Mouse (Mus musculus): ENCODE results near the gene Abca6. TPM values are rescaled to one million over a fixed set of nuclear protein-coding genes. Genes with fewer than 3 reads are reported as not detected.

Gene Abca6
- 0.04 TPM in 1 of 2 replicates, not detected in the other for polyA plus RNA-seq (2012; rRNA removed)

- WGBS, result 26% methylated on average over 8 of the region's 8 CpGs
- no peaks in the 10 kb centered on the region for H3K4me1 ChIP-seq (ENCODE audit: control insufficient read depth, insufficient read depth, insufficient read length, low read length)
- no peak for TF ChIP-seq POLR2A (IDR thresholded peaks at IDR 0.05; ENCODE audit: low read depth, low read length)
- TF ChIP-seq CTCF (IDR thresholded peaks at IDR 0.05; ENCODE audit: extremely low read depth, insufficient read length, insufficient replicate concordance, low read depth, low read length), result no peak
- no peaks in the 10 kb centered on the region for H3K27me3 ChIP-seq (ENCODE audit: control insufficient read depth, insufficient read depth, low read length)
- H3K4me3 ChIP-seq (ENCODE audit: low read depth, low read length), result no peak within 1 kb of the TSS
- no peaks in the 10 kb centered on the region for H3K36me3 ChIP-seq (ENCODE audit: control insufficient read depth, insufficient read depth, low read length)
- no peak within 1 kb of the TSS for H3K27ac ChIP-seq (ENCODE audit: insufficient read depth, low read depth, low read length)
Observed at GRCm38 (mm10) chr11:110251534-110251933, at the start of gene Abca6. TSS of gene Abca6 (minus strand) at chr11:110251776.

GRCm38 (mm10) chr11:110297917-110298533, 46.4 kb upstream of the Abca6 start:
- no peaks in the 10 kb centered on the region for H3K4me1 ChIP-seq (ENCODE audit: control insufficient read depth, insufficient read depth, insufficient read length, low read length)
- TF ChIP-seq POLR2A (IDR thresholded peaks at IDR 0.05; ENCODE audit: low read depth, low read length) (no peak), CTCF (IDR thresholded peaks at IDR 0.05; ENCODE audit: extremely low read depth, insufficient read length, insufficient replicate concordance, low read depth, low read length) (no peak)
- H3K27me3 ChIP-seq (ENCODE audit: control insufficient read depth, insufficient read depth, low read length), result no peaks in the 10 kb centered on the region
- H3K36me3 ChIP-seq (ENCODE audit: control insufficient read depth, insufficient read depth, low read length), result no peaks in the 10 kb centered on the region
- WGBS, result 72% methylated on average over 13 of the region's 13 CpGs
- H3K27ac ChIP-seq (ENCODE audit: insufficient read depth, low read depth, low read length), result no peak overlapping the region
- H3K4me3 ChIP-seq (ENCODE audit: low read depth, low read length), result no peak overlapping the region

DNA sequence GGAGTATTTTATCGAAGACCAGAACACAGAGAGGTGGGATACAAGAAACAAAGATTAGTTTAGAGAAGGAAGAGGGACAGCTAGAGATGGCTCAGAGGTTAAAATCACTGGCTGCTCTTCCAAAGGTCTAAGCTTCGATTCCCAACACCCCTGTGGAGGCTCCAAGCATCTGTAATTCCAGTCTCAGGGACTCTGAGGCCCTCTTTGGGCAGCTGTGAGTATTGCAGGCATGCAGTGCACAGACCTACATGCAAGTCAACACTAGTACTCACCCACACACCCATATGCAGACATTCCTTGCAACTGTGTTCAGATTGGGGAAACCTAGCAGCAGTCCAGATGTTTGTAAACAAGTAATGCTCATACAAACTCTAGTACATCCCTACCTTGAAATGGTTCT, 39.0 kb upstream of the Abca6 start:
- Histone ChIP-seq H3K36me3 (ENCODE audit: control insufficient read depth, insufficient read depth, low read length) (no peaks in the 10 kb centered on the region), H3K4me3 (ENCODE audit: low read depth, low read length) (no peak overlapping the region), H3K27ac (ENCODE audit: insufficient read depth, low read depth, low read length) (no peak overlapping the region), H3K27me3 (ENCODE audit: control insufficient read depth, insufficient read depth, low read length) (no peaks in the 10 kb centered on the region), H3K4me1 (ENCODE audit: control insufficient read depth, insufficient read depth, insufficient read length, low read length) (no peaks in the 10 kb centered on the region)
- no peak for TF ChIP-seq POLR2A (IDR thresholded peaks at IDR 0.05; ENCODE audit: low read depth, low read length)
- TF ChIP-seq CTCF (IDR thresholded peaks at IDR 0.05; ENCODE audit: extremely low read depth, insufficient read length, insufficient replicate concordance, low read depth, low read length), result no peak
- 70% methylated on average over 2 of the region's 2 CpGs for WGBS

DNA sequence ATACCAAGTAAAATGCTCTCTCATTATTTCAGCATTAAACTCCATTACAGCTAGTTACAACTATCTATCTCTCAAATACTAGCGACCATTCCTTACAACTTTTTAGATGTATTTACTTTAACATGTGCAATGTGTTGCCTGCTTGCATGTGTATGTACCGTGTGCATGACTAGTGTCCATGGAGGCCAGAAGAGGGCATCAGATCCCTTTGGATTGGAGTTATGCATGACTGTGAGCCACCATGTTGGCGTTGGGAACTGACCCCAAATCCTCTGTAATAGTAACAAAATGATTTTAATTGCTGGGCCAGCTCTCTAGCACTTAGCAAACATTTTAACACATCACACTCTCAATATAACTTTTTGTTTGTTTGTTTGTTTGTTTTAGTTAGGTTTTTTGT, 36.8 kb upstream of the Abca6 start:
- no peak for TF ChIP-seq POLR2A (IDR thresholded peaks at IDR 0.05; ENCODE audit: low read depth, low read length)
- no peak for TF ChIP-seq CTCF (IDR thresholded peaks at IDR 0.05; ENCODE audit: extremely low read depth, insufficient read length, insufficient replicate concordance, low read depth, low read length)
- Histone ChIP-seq H3K4me3 (ENCODE audit: low read depth, low read length) (no peak overlapping the region), H3K27ac (ENCODE audit: insufficient read depth, low read depth, low read length) (no peak overlapping the region), H3K27me3 (ENCODE audit: control insufficient read depth, insufficient read depth, low read length) (no peaks in the 10 kb centered on the region; the same call in 1 of the 2 replicates), H3K36me3 (ENCODE audit: control insufficient read depth, insufficient read depth, low read length) (no peaks in the 10 kb centered on the region), H3K4me1 (ENCODE audit: control insufficient read depth, insufficient read depth, insufficient read length, low read length) (no peaks in the 10 kb centered on the region)
- 82% methylated on average over 3 of the region's 3 CpGs for WGBS

- no peak overlapping the region for H3K27ac ChIP-seq (ENCODE audit: insufficient read depth, low read depth, low read length)
- 62% methylated on average over 9 of the region's 9 CpGs for WGBS
- H3K36me3 ChIP-seq (ENCODE audit: control insufficient read depth, insufficient read depth, low read length), result no peaks in the 10 kb centered on the region
- TF ChIP-seq POLR2A (IDR thresholded peaks at IDR 0.05; ENCODE audit: low read depth, low read length) (no peak), CTCF (IDR thresholded peaks at IDR 0.05; ENCODE audit: extremely low read depth, insufficient read length, insufficient replicate concordance, low read depth, low read length) (no peak)
- no peak overlapping the region for H3K4me3 ChIP-seq (ENCODE audit: low read depth, low read length)
- no peaks in the 10 kb centered on the region for H3K4me1 ChIP-seq (ENCODE audit: control insufficient read depth, insufficient read depth, insufficient read length, low read length)
- no peaks in the 10 kb centered on the region; the same call in 1 of the 2 replicates for H3K27me3 ChIP-seq (ENCODE audit: control insufficient read depth, insufficient read depth, low read length)
Observed at GRCm38 (mm10) chr11:110287694-110288093, 36.1 kb upstream of the Abca6 start.

GRCm38 (mm10) chr11:110286331-110286730, 34.8 kb upstream of the Abca6 start:
- 85% methylated on average over 3 of the region's 3 CpGs for WGBS
- TF ChIP-seq CTCF (IDR thresholded peaks at IDR 0.05; ENCODE audit: extremely low read depth, insufficient read length, insufficient replicate concordance, low read depth, low read length) (no peak), POLR2A (IDR thresholded peaks at IDR 0.05; ENCODE audit: low read depth, low read length) (no peak)

GRCm38 (mm10) chr11:110284849-110285248, 33.3 kb upstream of the Abca6 start:
- Histone ChIP-seq H3K4me1 (ENCODE audit: control insufficient read depth, insufficient read depth, insufficient read length, low read length) (no peaks in the 10 kb centered on the region), H3K27me3 (ENCODE audit: control insufficient read depth, insufficient read depth, low read length) (no peaks in the 10 kb centered on the region; the same call in 1 of the 2 replicates), H3K27ac (ENCODE audit: insufficient read depth, low read depth, low read length) (no peak overlapping the region), H3K4me3 (ENCODE audit: low read depth, low read length) (no peak overlapping the region), H3K36me3 (ENCODE audit: control insufficient read depth, insufficient read depth, low read length) (no peaks in the 10 kb centered on the region)
- WGBS, result 61% methylated on average over 10 of the region's 10 CpGs
- TF ChIP-seq POLR2A (IDR thresholded peaks at IDR 0.05; ENCODE audit: low read depth, low read length), result no peak
- no peak for TF ChIP-seq CTCF (IDR thresholded peaks at IDR 0.05; ENCODE audit: extremely low read depth, insufficient read length, insufficient replicate concordance, low read depth, low read length)

More at GRCm38 (mm10) chr11:110286331-110286730, 34.8 kb upstream of the Abca6 start:
- Histone ChIP-seq H3K36me3 (ENCODE audit: control insufficient read depth, insufficient read depth, low read length) (no peaks in the 10 kb centered on the region), H3K4me3 (ENCODE audit: low read depth, low read length) (no peak overlapping the region), H3K27me3 (ENCODE audit: control insufficient read depth, insufficient read depth, low read length) (no peaks in the 10 kb centered on the region; the same call in 1 of the 2 replicates), H3K4me1 (ENCODE audit: control insufficient read depth, insufficient read depth, insufficient read length, low read length) (no peaks in the 10 kb centered on the region), H3K27ac (ENCODE audit: insufficient read depth, low read depth, low read length) (no peak overlapping the region)
